Mouse (Mus musculus) hindbrain, embryonic 12.5 days (tissue): ENCODE data around the gene Ptgs2. TPM values are rescaled to one million over a fixed set of nuclear protein-coding genes. Genes with fewer than 3 reads are reported as not detected.

Experiments
- ATAC-seq: fragments of 200-750 bp; cut with Nextera tagmentation; 2 replicates; pipeline ENCODE4 v1.8.0; 2017; ENCODE audit warnings: moderate TSS enrichment; ENCODE audit not compliant: low FRiP score
- H3K27ac ChIP-seq: fragments of 300-500 bp; sonication (generic); 2 replicates; pipeline ENCODE4 v1.5.1; 2016; ENCODE audit warnings: mild to moderate bottlenecking
- H3K27me3 ChIP-seq: fragments of 300-500 bp; sonication (generic); 2 replicates; pipeline ENCODE4 v1.6.1; 2016; ENCODE audit warnings: mild to moderate bottlenecking
- H3K36me3 ChIP-seq: fragments of 300-500 bp; sonication (generic); 2 replicates; pipeline ENCODE4 v1.6.1; 2016; ENCODE audit warnings: mild to moderate bottlenecking
- H3K4me1 ChIP-seq: fragments of 300-500 bp; sonication (generic); 2 replicates; pipeline ENCODE4 v1.6.1; 2016
- H3K4me2 ChIP-seq: fragments of 300-500 bp; sonication (generic); replicated peaks from 2 replicates; pipeline ENCODE4 v1.6.1; 2016; ENCODE audit warnings: mild to moderate bottlenecking
- H3K4me3 ChIP-seq: fragments of 300-500 bp; sonication (generic); 2 replicates; pipeline ENCODE4 v1.5.1; 2016; ENCODE audit warnings: mild to moderate bottlenecking
- H3K9ac ChIP-seq: fragments of 300-500 bp; sonication (generic); 2 replicates; pipeline ENCODE4 v1.6.1; 2016; ENCODE audit warnings: mild to moderate bottlenecking, moderate library complexity
- H3K9me3 ChIP-seq: fragments of 300-500 bp; sonication (generic); replicated peaks from 2 replicates; pipeline ENCODE4 v1.6.1; 2016; ENCODE audit warnings: mild to moderate bottlenecking
- WGBS: fragments of 180-500 bp; shearing (Covaris S2); methylation state at CpG from one replicate; pipeline ENCODE4 v1.1.7; 2016; 5-methylcytosine and 5-hydroxymethylcytosine counted together
- polyA plus RNA-seq: library from polyadenylated mRNA; unstranded; fragments of >200 nt; fragmentation: Nextera tagmentation; extraction: Ambion mirVana; gene quantifications from 2 replicates; pipeline ENCODE4 v1.2.1, GENCODE M21; 2016

Ptgs2 gene
- polyA plus RNA-seq, 1 experiment from 2014 or later: 0.18 TPM

GRCm38 (mm10) chr1:150115352-150115751 lies 15.5 kb downstream of the Ptgs2 start:
- Histone ChIP-seq H3K9me3 (no peaks in the 10 kb centered on the region), H3K27me3 (no peaks in the 10 kb centered on the region), H3K27ac (no peak overlapping the region), H3K9ac (no peak overlapping the region), H3K4me1 (no peaks in the 10 kb centered on the region), H3K36me3 (no peaks in the 10 kb centered on the region), H3K4me2 (no peak overlapping the region), H3K4me3 (no peak overlapping the region)
- 73% methylated on average over 7 of the region's 7 CpGs for WGBS
- ATAC-seq: no peak

DNA sequence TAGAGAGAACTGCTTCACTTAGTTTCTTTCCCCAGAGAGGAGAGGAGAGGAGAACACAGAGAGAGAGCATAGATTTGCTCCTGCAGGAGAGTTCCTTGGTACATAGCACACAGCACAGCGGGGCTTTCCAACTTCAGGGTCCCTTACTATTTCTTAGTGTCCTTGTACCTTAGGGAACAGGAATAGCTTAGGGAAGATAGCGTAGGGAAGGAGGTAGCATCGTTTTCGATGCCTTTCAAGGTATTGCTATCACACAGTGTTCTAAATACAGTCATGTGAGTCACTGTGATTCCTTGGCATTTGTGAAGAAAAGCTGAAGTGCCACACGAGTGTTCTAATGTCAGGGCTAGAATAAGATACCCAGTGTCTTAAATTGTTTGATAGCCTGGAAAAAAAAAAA lies 18.5 kb downstream of the Ptgs2 start:
- no peaks in the 10 kb centered on the region for H3K4me1 ChIP-seq
- WGBS: 82% methylated on average over 5 of the region's 5 CpGs
- no peak overlapping the region for H3K4me3 ChIP-seq
- H3K9ac ChIP-seq: no peak overlapping the region
- H3K36me3 ChIP-seq: no peaks in the 10 kb centered on the region
- no peak overlapping the region for H3K27ac ChIP-seq
- H3K4me2 ChIP-seq: no peak overlapping the region
- no peak for ATAC-seq
- H3K27me3 ChIP-seq: no peaks in the 10 kb centered on the region
- H3K9me3 ChIP-seq: no peaks in the 10 kb centered on the region

DNA sequence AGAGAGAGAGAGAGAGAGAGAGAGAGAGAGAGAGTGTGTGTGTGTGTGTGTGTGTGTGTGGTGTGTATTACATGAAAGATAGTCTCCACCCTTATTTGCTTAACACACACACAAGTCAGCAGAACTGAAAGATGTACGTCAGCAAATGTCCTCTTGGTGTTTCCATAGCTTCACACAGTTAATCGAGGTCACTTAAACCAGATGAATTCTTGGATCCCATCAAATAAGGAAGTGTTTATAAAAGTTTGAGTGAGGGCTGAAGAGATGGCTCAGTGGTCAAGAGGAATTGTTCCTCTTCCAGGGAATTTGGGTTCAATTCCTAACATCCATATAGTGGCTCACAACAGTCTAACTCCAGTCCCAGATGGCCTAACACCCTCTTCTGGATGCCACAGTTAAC lies 25.7 kb downstream of the Ptgs2 start:
- Histone ChIP-seq H3K4me3 (no peak overlapping the region), H3K36me3 (no peaks in the 10 kb centered on the region), H3K9me3 (no peaks in the 10 kb centered on the region), H3K27ac (no peak overlapping the region), H3K9ac (no peak overlapping the region), H3K27me3 (no peaks in the 10 kb centered on the region), H3K4me2 (no peak overlapping the region), H3K4me1 (no peaks in the 10 kb centered on the region)
- ATAC-seq: no peak
- WGBS: 92% methylated on average over 2 of the region's 2 CpGs

DNA sequence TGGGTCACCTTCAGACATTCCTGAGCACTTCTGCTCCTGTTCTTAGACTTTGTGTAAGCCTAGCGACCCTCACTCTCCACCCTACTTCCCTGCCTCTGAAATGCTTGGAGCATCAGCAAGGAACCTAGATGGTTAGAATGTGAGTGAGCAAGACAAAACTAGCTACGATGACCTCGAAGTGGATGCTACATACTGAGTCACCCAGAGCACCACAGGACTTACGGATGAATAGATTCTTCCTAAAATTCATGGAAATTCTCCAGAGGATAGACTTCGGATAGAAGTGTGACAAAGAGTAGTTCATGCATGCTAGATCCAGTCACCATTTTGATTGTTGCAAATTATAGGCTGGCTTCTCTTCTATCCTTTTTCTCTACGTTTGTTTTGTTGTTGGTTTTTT lies 30.2 kb downstream of the Ptgs2 start:
- Histone ChIP-seq H3K9ac (no peak overlapping the region), H3K27ac (no peak overlapping the region), H3K9me3 (no peaks in the 10 kb centered on the region), H3K4me3 (no peak overlapping the region), H3K4me2 (no peak overlapping the region), H3K27me3 (no peaks in the 10 kb centered on the region), H3K36me3 (no peaks in the 10 kb centered on the region), H3K4me1 (no peaks in the 10 kb centered on the region)
- no peak for ATAC-seq
- 83% methylated on average over 6 of the region's 6 CpGs for WGBS

DNA sequence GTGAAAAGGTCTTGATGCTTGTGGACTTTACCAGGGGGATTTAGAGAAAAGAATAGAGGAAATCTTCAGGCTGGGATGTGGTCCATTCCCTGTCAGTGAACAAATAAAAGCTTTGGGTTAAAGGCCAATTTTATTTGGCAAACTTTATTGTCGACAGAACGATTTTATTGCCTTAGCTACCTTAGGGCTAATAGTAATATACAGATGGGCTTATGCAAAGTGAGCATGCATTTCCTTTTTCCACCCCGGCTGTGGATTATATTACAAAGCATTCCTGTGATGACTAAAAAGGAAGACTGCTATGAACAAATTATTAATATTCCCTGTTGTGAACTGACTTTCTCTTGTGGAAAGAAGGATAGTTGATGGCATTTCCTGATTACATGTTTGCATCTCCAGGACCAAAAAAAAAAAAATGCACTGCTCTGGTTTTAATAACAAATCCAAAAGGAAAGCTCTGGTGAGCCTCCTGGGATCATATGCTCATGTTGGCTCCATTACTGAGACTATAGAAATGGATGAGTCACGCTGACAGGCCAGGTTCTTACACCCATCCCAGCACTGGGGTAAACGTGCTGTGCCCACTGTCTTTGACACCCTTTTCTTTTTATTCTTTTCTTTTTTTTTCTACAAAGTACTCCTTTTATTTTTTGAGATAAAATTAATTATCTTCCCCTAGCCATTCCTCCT lies 30.9 kb downstream of the Ptgs2 start:
- no peak overlapping the region for H3K4me2 ChIP-seq
- no peak overlapping the region for H3K4me3 ChIP-seq
- no peak overlapping the region for H3K9ac ChIP-seq
- H3K9me3 ChIP-seq: no peaks in the 10 kb centered on the region
- WGBS: 76% methylated on average over 5 of the region's 5 CpGs
- no peak for ATAC-seq
- no peaks in the 10 kb centered on the region for H3K4me1 ChIP-seq
- no peaks in the 10 kb centered on the region for H3K27me3 ChIP-seq
- H3K27ac ChIP-seq: no peak overlapping the region
- no peaks in the 10 kb centered on the region for H3K36me3 ChIP-seq

DNA sequence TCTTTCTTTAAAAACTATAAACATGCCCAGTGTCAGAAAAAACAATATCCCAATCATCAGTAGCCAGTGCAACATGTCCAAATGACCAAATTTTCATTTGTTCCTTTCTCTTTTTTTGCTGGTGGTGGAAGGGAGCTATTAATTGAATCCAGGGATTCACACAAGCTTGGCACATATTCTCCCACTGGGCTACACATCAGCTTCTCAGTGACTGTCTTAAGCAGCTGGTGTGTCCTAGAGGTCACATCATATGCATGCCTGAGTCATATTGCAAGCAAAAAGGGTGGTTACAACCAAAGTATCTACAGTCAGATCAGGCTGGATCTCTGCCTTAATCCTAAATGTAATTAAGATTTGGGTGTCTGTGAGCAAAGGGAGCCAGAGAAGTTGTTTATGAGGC lies 35.5 kb downstream of the Ptgs2 start:
- no peak overlapping the region for H3K27ac ChIP-seq
- ATAC-seq: no peak
- H3K27me3 ChIP-seq: no peaks in the 10 kb centered on the region
- H3K36me3 ChIP-seq: no peaks in the 10 kb centered on the region
- H3K4me1 ChIP-seq: no peaks in the 10 kb centered on the region
- H3K9me3 ChIP-seq: no peaks in the 10 kb centered on the region
- H3K4me3 ChIP-seq: no peak overlapping the region
- H3K9ac ChIP-seq: no peak overlapping the region
- H3K4me2 ChIP-seq: no peak overlapping the region

GRCm38 (mm10) chr1:150139730-150140129 lies 39.9 kb downstream of the Ptgs2 start:
- Histone ChIP-seq H3K9ac (no peak overlapping the region), H3K36me3 (no peaks in the 10 kb centered on the region), H3K9me3 (no peaks in the 10 kb centered on the region), H3K4me3 (no peak overlapping the region), H3K27me3 (no peaks in the 10 kb centered on the region), H3K27ac (no peak overlapping the region), H3K4me1 (no peaks in the 10 kb centered on the region), H3K4me2 (no peak overlapping the region)
- 86% methylated on average over 9 of the region's 9 CpGs for WGBS
- no peak for ATAC-seq

GRCm38 (mm10) chr1:150141939-150142338 lies 42.1 kb downstream of the Ptgs2 start:
- Histone ChIP-seq H3K27me3 (no peaks in the 10 kb centered on the region), H3K4me3 (no peak overlapping the region), H3K4me2 (no peak overlapping the region), H3K9me3 (no peaks in the 10 kb centered on the region), H3K9ac (no peak overlapping the region), H3K4me1 (no peaks in the 10 kb centered on the region), H3K27ac (no peak overlapping the region), H3K36me3 (no peaks in the 10 kb centered on the region)
- no peak for ATAC-seq
- WGBS: 80% methylated on average over 1 of the region's 1 CpGs

DNA sequence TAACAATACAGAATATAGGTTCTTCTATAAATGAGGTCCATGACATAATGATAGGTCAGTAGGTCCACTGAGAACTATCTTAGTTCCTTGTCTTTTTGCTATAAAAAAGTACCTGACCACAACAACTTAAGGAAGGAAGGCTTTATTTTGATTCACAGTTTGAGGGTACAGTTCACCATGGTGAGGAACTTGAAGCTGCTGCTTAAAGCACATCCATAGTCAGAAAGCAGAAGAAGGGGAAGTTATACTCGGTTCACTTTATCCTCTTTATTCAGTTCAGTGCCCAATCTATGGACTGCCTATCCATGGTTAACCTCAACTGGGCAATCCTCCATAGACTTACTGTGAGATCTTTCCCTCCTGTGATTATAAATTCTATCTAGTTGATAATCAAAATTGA lies 43.7 kb downstream of the Ptgs2 start:
- H3K4me3 ChIP-seq: no peak overlapping the region
- H3K27ac ChIP-seq: no peak overlapping the region
- no peaks in the 10 kb centered on the region for H3K9me3 ChIP-seq
- ATAC-seq: no peak
- H3K4me2 ChIP-seq: no peak overlapping the region
- H3K36me3 ChIP-seq: no peaks in the 10 kb centered on the region
- 69% methylated on average over 1 of the region's 1 CpGs for WGBS
- H3K9ac ChIP-seq: no peak overlapping the region
- no peaks in the 10 kb centered on the region for H3K27me3 ChIP-seq
- H3K4me1 ChIP-seq: no peaks in the 10 kb centered on the region

DNA sequence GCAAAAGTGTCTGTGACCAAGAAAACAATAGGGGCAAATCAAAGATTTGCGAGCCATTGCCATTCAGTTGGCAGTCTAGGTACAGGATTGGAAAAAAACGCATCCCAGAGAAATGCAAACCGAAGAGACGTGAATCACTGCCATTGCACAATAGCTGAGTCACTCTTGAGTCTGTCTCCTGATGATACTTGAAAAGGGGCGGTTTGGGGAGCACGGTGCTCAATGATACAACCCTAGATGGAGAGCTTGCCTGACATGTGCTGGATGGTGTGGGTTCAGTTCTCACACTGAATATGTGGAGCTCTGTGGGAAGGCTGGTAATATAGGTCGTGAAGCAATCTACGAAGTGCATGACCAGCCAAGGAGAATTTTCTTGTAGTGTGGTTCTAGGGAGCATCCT lies 45.2 kb downstream of the Ptgs2 start:
- no peaks in the 10 kb centered on the region for H3K9me3 ChIP-seq
- no peaks in the 10 kb centered on the region for H3K27me3 ChIP-seq
- 89% methylated on average over 8 of the region's 8 CpGs for WGBS
- H3K27ac ChIP-seq: no peak overlapping the region
- no peaks in the 10 kb centered on the region for H3K36me3 ChIP-seq
- no peak for ATAC-seq
- no peak overlapping the region for H3K4me2 ChIP-seq
- H3K9ac ChIP-seq: no peak overlapping the region
- no peaks in the 10 kb centered on the region for H3K4me1 ChIP-seq
- no peak overlapping the region for H3K4me3 ChIP-seq

- no peaks in the 10 kb centered on the region for H3K9me3 ChIP-seq
- H3K4me2 ChIP-seq: no peak overlapping the region
- H3K36me3 ChIP-seq: no peaks in the 10 kb centered on the region
- no peak for ATAC-seq
- H3K4me3 ChIP-seq: no peak overlapping the region
- H3K27ac ChIP-seq: no peak overlapping the region
- H3K27me3 ChIP-seq: no peaks in the 10 kb centered on the region
- H3K4me1 ChIP-seq: no peaks in the 10 kb centered on the region
- H3K9ac ChIP-seq: no peak overlapping the region
- WGBS: 84% methylated on average over 4 of the region's 4 CpGs
Measured at GRCm38 (mm10) chr1:150147272-150147671, 47.4 kb downstream of the Ptgs2 start.

DNA sequence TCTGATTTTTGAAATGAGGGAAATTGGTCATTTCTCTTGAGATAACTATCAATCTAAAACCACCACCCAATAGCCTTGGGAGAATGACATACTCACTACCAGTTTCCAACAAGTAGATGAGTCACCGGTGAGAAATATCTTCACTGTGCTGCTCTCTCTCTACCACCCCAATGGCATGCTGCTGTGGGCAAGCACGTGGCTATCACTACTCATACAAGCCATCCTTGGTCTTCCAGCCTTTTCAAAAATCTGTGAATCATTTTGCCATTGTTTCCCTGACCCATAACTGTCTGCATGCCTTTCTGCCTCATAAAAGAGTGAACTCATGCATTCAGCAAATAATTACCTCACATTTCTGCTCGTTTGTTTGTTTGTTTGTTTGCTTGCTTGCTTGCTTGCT lies 51.6 kb downstream of the Ptgs2 start:
- H3K36me3 ChIP-seq: no peaks in the 10 kb centered on the region
- WGBS: 72% methylated on average over 3 of the region's 3 CpGs
- ATAC-seq: no peak
- H3K9ac ChIP-seq: no peak overlapping the region
- no peaks in the 10 kb centered on the region for H3K9me3 ChIP-seq
- no peaks in the 10 kb centered on the region for H3K27me3 ChIP-seq
- H3K4me1 ChIP-seq: no peaks in the 10 kb centered on the region
- no peak overlapping the region for H3K27ac ChIP-seq
- no peak overlapping the region for H3K4me3 ChIP-seq
- no peak overlapping the region for H3K4me2 ChIP-seq
